Mouse (Mus musculus) common myeloid progenitor, adult 5-6 weeks (primary cell): ENCODE results near the gene Mrpl51. TPM values are rescaled to one million over a fixed set of nuclear protein-coding genes. Genes with fewer than 3 reads are reported as not detected.
"Not testable (repeated sequence)": the region's sequence is repeated elsewhere in the genome, so short reads cannot be mapped to it uniquely, and the experiment has no call there.

Source experiments
- ATAC-seq: replicated peaks from 2 replicates; pipeline ENCODE4 v1.8.0; 2016; ENCODE audit warnings: low read depth, mild to moderate bottlenecking, moderate TSS enrichment, inconsistent platforms; ENCODE audit not compliant: poor library complexity, severe bottlenecking
- total RNA-seq: library from RNA; stranded (forward); fragments of 200-1000, 187-1606 nt; gene quantifications from 2 replicates; pipeline ENCODE4 v1.2.3, GENCODE M21; 2017

Gene Mrpl51
- total RNA-seq, 1 experiment from 2014 or later = 99.1 TPM

DNA sequence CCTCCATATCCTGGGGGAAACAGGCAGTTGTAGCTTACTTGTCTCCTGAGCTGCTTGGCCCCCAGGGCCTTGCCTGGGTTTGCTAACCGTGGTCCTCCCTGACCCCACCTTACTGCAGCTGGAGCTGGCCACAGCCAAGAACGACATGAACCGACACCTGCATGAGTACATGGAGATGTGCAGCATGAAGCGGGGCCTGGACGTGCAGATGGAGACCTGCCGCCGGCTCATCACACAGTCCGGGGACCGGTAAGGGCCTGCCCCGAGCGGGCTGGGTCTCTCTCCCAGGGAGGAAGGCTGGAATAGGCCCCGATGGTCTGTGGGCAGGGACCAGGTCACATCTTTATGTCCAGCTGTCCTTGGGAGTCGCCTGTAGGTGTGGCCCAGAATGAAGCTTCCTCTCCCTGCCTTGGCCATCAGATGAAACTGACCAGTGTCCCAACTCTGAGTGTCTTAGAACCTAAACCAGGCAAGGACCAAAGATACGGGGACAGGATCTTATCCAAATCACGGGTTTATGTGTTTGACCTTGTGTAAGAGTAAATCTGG lies 32.6 kb upstream of the Mrpl51 start:
- no peak for ATAC-seq

- no peak for ATAC-seq
Measured at GRCm38 (mm10) chr6:125159773-125160557, 31.6 kb upstream of the Mrpl51 start.

DNA sequence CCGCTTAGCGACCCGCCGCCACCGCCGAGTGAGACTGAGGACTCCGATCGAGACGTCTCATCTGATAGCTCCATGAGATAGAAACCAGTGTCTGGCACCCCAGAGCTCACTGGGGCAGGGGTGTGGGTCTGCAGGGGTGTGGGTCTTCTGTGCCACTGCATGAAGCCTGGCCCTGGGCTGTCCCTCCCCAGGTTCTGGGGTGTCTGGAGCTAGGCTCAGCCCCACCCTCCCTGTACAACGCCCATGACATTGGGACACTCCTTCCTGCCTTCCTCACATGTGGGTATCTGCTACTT lies 31.1 kb upstream of the Mrpl51 start:
- ATAC-seq = no peak

DNA sequence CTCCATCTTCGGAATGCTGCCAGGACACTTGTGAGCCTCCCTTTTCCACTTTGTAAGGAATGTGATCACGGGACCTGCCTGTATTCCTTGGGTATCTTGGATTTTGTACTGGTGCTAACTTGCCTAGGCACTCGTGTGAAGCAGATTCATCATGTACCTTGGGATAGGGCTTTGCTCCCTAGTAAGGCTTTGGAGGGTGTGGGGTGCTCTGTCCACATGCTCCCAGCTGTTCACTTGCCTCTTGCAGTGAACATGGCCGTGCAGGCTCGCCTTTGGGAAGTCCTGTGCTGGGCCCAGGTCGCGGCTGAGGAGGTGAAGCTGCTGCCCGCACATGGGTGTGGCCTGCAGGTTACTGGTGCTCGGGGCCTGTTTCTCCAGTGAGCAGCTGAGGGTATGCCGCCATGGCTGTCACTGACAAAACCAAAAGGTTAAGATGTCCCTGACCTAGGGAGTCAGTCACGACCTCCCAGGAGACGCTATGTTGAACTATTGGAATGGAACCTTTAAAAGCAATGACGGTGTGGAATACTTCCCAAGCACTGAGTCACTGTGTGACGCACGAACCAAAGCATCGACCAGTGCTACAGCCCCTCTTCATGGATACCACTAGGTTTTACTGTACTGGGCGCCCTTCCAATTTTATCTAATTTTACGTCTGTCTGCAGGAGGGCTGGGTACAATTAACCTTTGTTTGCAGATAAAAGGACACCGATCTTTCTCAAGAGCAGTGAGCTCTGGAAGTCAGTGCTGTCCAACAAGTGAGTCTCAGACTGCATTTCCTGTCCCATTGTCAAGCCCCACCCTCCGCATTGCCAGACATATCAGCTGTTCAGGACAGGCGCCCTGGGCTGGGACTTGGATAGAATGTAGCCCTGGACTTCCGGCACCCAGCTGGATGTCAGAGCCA lies 30.5 kb upstream of the Mrpl51 start:
- no peak for ATAC-seq

GRCm38 (mm10) chr6:125161971-125162370 lies 29.6 kb upstream of the Mrpl51 start:
- ATAC-seq = not testable (repeated sequence)

GRCm38 (mm10) chr6:125162615-125163305 lies 28.8 kb upstream of the Mrpl51 start:
- ATAC-seq = not testable (repeated sequence)

- ATAC-seq = 0 out of 2 replicates have a peak, but pooled peaks have one; percentile 4
Measured at GRCm38 (mm10) chr6:125163801-125164657, 27.6 kb upstream of the Mrpl51 start.

- peak; percentile 23; the same call in 1 of the 2 replicates for ATAC-seq
Measured at GRCm38 (mm10) chr6:125164672-125165327, 26.8 kb upstream of the Mrpl51 start.

GRCm38 (mm10) chr6:125165328-125165891 lies 26.2 kb upstream of the Mrpl51 start:
- ATAC-seq = peak; percentile 82

- peak; percentile 23 for ATAC-seq
Measured at GRCm38 (mm10) chr6:125166051-125166751, 25.4 kb upstream of the Mrpl51 start, which contains the start of gene Gapdh. Gene Gapdh (minus strand): TSS chr6:125166467.

- no peak for ATAC-seq
Measured at GRCm38 (mm10) chr6:125166861-125167650, 24.5 kb upstream of the Mrpl51 start.

DNA sequence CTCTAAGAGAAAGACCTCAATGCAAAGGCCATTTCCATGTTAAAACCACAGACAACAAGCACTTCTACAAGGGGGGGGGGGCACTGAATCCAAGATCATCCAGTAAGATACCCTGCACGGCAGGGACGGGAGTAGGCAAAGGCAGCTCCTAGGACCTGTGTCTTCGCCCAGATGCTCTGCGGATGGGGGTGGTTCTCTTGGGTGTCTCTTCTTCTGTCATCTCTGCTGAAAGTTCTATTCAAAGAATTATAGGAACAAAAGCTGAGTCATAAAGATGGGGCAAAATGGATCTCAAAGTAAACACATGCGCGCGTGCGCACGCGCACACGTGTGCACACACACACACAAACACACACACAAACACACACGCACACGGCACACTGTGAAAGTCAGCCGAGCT lies 23.5 kb upstream of the Mrpl51 start:
- ATAC-seq = no peak

GRCm38 (mm10) chr6:125170194-125170593 lies 21.4 kb upstream of the Mrpl51 start:
- no peak for ATAC-seq

- ATAC-seq = no peak
Measured at GRCm38 (mm10) chr6:125172474-125172873, 19.1 kb upstream of the Mrpl51 start.

DNA sequence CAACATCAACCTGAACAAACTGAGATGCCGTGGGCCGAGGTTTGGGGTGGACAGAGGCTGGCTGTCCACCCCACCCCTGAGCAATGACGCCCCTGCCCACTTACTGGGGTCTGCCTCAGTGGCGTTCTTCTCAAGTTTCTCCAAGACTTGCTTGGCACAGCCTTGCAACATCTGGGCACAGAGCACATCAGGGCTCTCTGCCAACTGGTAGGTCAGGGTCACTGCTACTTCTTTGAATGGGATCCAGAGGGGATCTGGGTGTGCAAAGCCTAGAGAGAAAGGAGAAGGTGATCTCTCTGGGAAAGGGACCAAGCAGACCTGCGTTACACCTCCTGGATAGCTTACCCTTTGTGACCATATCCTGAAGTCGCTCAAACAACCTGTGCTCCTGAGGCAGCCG lies 18.3 kb upstream of the Mrpl51 start:
- no peak for ATAC-seq

GRCm38 (mm10) chr6:125175469-125175868 lies 16.1 kb upstream of the Mrpl51 start:
- no peak for ATAC-seq

- no peak for ATAC-seq
Measured at GRCm38 (mm10) chr6:125179601-125180000, 12.0 kb upstream of the Mrpl51 start.
